Mouse (Mus musculus) heart, embryonic 11.5 days (tissue): ENCODE measurements at regions not wholly inside any gene's neighbourhood (a gene's known extent, or its start where the extent isn't known, plus 50 kb on each side); places are given as distances from the start of the nearest gene placed in this dataset.

Experiments used
- ATAC-seq: fragments of 200-750 bp; cut with Nextera tagmentation; replicated peaks from 2 replicates; pipeline ENCODE4 v1.8.0; 2017; ENCODE audit warnings: moderate library complexity; ENCODE audit not compliant: insufficient number of reproducible peaks, low FRiP score, low TSS enrichment
- H3K27ac ChIP-seq: fragments of 300-500 bp; sonication (generic); 2 replicates; pipeline ENCODE4 v1.5.1; 2014; ENCODE audit warnings: mild to moderate bottlenecking, low read depth, low read length
- H3K27me3 ChIP-seq: fragments of 300-500 bp; sonication (generic); 2 replicates; pipeline ENCODE4 v1.6.1; 2014; ENCODE audit warnings: mild to moderate bottlenecking, low read length, mixed read lengths; ENCODE audit not compliant: control insufficient read depth, insufficient read depth
- H3K36me3 ChIP-seq: fragments of 300-500 bp; sonication (generic); 2 replicates; pipeline ENCODE4 v1.6.1; 2014; ENCODE audit warnings: mild to moderate bottlenecking, low read length, moderate library complexity, mixed read lengths; ENCODE audit not compliant: control insufficient read depth, insufficient read depth
- H3K4me1 ChIP-seq: fragments of 300-500 bp; sonication (generic); 2 replicates; pipeline ENCODE4 v1.6.1; 2014; ENCODE audit warnings: low read length; ENCODE audit not compliant: control insufficient read depth, insufficient read depth
- H3K4me2 ChIP-seq: fragments of 300-500 bp; sonication (generic); 2 replicates; pipeline ENCODE4 v1.6.1; 2014; ENCODE audit warnings: mild to moderate bottlenecking, moderate library complexity
- H3K4me3 ChIP-seq: fragments of 300-500 bp; sonication (generic); 2 replicates; pipeline ENCODE4 v1.5.1; 2014; ENCODE audit warnings: low read depth, low read length
- H3K9ac ChIP-seq: fragments of 300-500 bp; sonication (generic); 2 replicates; pipeline ENCODE4 v1.6.1; 2014; ENCODE audit warnings: mild to moderate bottlenecking, low read depth, low read length, moderate library complexity
- H3K9me3 ChIP-seq: fragments of 300-500 bp; sonication (generic); replicated peaks from 2 replicates; pipeline ENCODE4 v1.6.1; 2016; ENCODE audit warnings: low read length; ENCODE audit not compliant: control insufficient read depth
- WGBS: fragments of 180-500 bp; shearing (Covaris S2); extraction: QIAGEN DNeasy Blood & Tissue Kit; methylation state at CpG from one replicate; pipeline ENCODE4 v1.1.7; 2014; ENCODE audit not compliant: insufficient replicate concordance; 5-methylcytosine and 5-hydroxymethylcytosine counted together

GRCm38 (mm10) chr15:63613120-63613519, 231.9 kb downstream of the Gsdmc2 start:
- no peak overlapping the region for H3K4me2 ChIP-seq
- no peak overlapping the region for H3K27ac ChIP-seq
- H3K27me3 ChIP-seq, result no peaks in the 10 kb centered on the region
- H3K4me1 ChIP-seq, result peaks cover 6% of the 10 kb centered on the region; the same call in 1 of the 2 replicates
- ATAC-seq, result no peak
- H3K4me3 ChIP-seq, result no peak overlapping the region
- 87% methylated on average over 1 of the region's 1 CpGs for WGBS
- no peaks in the 10 kb centered on the region for H3K36me3 ChIP-seq
- no peak overlapping the region for H3K9ac ChIP-seq
- H3K9me3 ChIP-seq, result no peaks in the 10 kb centered on the region

GRCm38 (mm10) chr15:63611161-63611560, 233.8 kb downstream of the Gsdmc2 start:
- Histone ChIP-seq H3K27ac (no peak overlapping the region), H3K9me3 (no peaks in the 10 kb centered on the region), H3K4me3 (no peak overlapping the region), H3K36me3 (no peaks in the 10 kb centered on the region), H3K4me1 (no peaks in the 10 kb centered on the region), H3K27me3 (no peaks in the 10 kb centered on the region), H3K4me2 (no peak overlapping the region), H3K9ac (no peak overlapping the region)
- ATAC-seq, result no peak
- 85% methylated on average over 3 of the region's 3 CpGs for WGBS

GRCm38 (mm10) chr15:63603100-63603714, 241.8 kb downstream of the Gsdmc2 start:
- H3K4me1 ChIP-seq, result no peaks in the 10 kb centered on the region
- H3K27me3 ChIP-seq, result no peaks in the 10 kb centered on the region
- no peak for ATAC-seq
- no peak overlapping the region for H3K27ac ChIP-seq
- WGBS, result 68% methylated on average over 8 of the region's 8 CpGs
- no peaks in the 10 kb centered on the region for H3K36me3 ChIP-seq
- no peaks in the 10 kb centered on the region for H3K9me3 ChIP-seq
- no peak overlapping the region for H3K4me3 ChIP-seq
- no peak overlapping the region for H3K4me2 ChIP-seq
- H3K9ac ChIP-seq, result no peak overlapping the region

GRCm38 (mm10) chr15:63601543-63601942, 243.4 kb downstream of the Gsdmc2 start:
- Histone ChIP-seq H3K36me3 (no peaks in the 10 kb centered on the region), H3K4me3 (no peak overlapping the region), H3K9me3 (no peaks in the 10 kb centered on the region), H3K4me1 (no peaks in the 10 kb centered on the region), H3K4me2 (no peak overlapping the region), H3K27me3 (no peaks in the 10 kb centered on the region), H3K9ac (no peak overlapping the region), H3K27ac (no peak overlapping the region)
- WGBS, result 53% methylated on average over 5 of the region's 5 CpGs
- 0 out of 2 replicates have a peak, but pooled peaks have one; percentile 26 for ATAC-seq

GRCm38 (mm10) chr15:63592758-63593463, 252.1 kb downstream of the Gsdmc2 start:
- Histone ChIP-seq H3K4me3 (no peak overlapping the region), H3K4me2 (no peak overlapping the region), H3K9me3 (no peaks in the 10 kb centered on the region), H3K36me3 (no peaks in the 10 kb centered on the region), H3K4me1 (no peaks in the 10 kb centered on the region), H3K9ac (no peak overlapping the region), H3K27ac (no peak overlapping the region), H3K27me3 (no peaks in the 10 kb centered on the region)
- no peak for ATAC-seq
- WGBS, result 84% methylated on average over 5 of the region's 5 CpGs

GRCm38 (mm10) chr15:63559293-63559692, 285.7 kb downstream of the Gsdmc2 start:
- Histone ChIP-seq H3K9me3 (no peaks in the 10 kb centered on the region), H3K9ac (no peak overlapping the region), H3K36me3 (no peaks in the 10 kb centered on the region), H3K4me1 (no peaks in the 10 kb centered on the region), H3K4me2 (no peak overlapping the region), H3K27me3 (no peaks in the 10 kb centered on the region), H3K27ac (no peak overlapping the region), H3K4me3 (no peak overlapping the region)
- no peak for ATAC-seq
- 74% methylated on average over 2 of the region's 2 CpGs for WGBS

- H3K4me1 ChIP-seq, result no peaks in the 10 kb centered on the region
- WGBS, result 88% methylated on average over 1 of the region's 1 CpGs
- no peaks in the 10 kb centered on the region for H3K27me3 ChIP-seq
- no peak overlapping the region for H3K4me3 ChIP-seq
- no peak for ATAC-seq
- H3K9me3 ChIP-seq, result no peaks in the 10 kb centered on the region
- no peak overlapping the region for H3K27ac ChIP-seq
- H3K9ac ChIP-seq, result no peak overlapping the region
- H3K36me3 ChIP-seq, result no peaks in the 10 kb centered on the region
- H3K4me2 ChIP-seq, result no peak overlapping the region
Measured at GRCm38 (mm10) chr15:63558691-63559090, 286.3 kb downstream of the Gsdmc2 start.

- no peaks in the 10 kb centered on the region for H3K4me1 ChIP-seq
- no peaks in the 10 kb centered on the region for H3K36me3 ChIP-seq
- no peaks in the 10 kb centered on the region for H3K9me3 ChIP-seq
- no peak overlapping the region for H3K27ac ChIP-seq
- H3K27me3 ChIP-seq, result no peaks in the 10 kb centered on the region
- 76% methylated on average over 3 of the region's 3 CpGs for WGBS
- H3K4me2 ChIP-seq, result no peak overlapping the region
- H3K9ac ChIP-seq, result no peak overlapping the region
- no peak overlapping the region for H3K4me3 ChIP-seq
- ATAC-seq, result no peak
Measured at GRCm38 (mm10) chr15:63557816-63558215, 287.2 kb downstream of the Gsdmc2 start.

GRCm38 (mm10) chr15:63553597-63553996, 291.4 kb downstream of the Gsdmc2 start:
- Histone ChIP-seq H3K9ac (no peak overlapping the region), H3K36me3 (no peaks in the 10 kb centered on the region), H3K4me1 (no peaks in the 10 kb centered on the region), H3K27ac (no peak overlapping the region), H3K4me2 (no peak overlapping the region), H3K9me3 (no peaks in the 10 kb centered on the region), H3K27me3 (no peaks in the 10 kb centered on the region), H3K4me3 (no peak overlapping the region)
- 74% methylated on average over 5 of the region's 5 CpGs for WGBS
- ATAC-seq, result no peak
